Mouse (Mus musculus) frontal cortex, postnatal 14 days (tissue): Measurements from ENCODE around the gene Rnf181.
A peak's percentile ranks its signal among the peaks of the same experiment; 100 is the strongest.

Experiments used
- DNase-seq, 2 experiments: peaks; one replicate each; pipeline ENCODE4 v3.0.0; 2022; ENCODE audit warnings: low spot score in 2 of 2

Gene Rnf181

GRCm38 (mm10) chr6:72359891-72360598 lies 6.7 kb downstream of the Rnf181 start:
- DNase-seq = no peak

GRCm38 (mm10) chr6:72359343-72359742 lies 7.4 kb downstream of the Rnf181 start:
- DNase-seq = no peak

- DNase-seq = no peak
Measured at GRCm38 (mm10) chr6:72358086-72358764, 8.5 kb downstream of the Rnf181 start.

- no peak for DNase-seq
Measured at GRCm38 (mm10) chr6:72357164-72358079, 9.3 kb downstream of the Rnf181 start.

GRCm38 (mm10) chr6:72356001-72356532 lies 10.7 kb downstream of the Rnf181 start:
- no peak for DNase-seq

- DNase-seq = peak; percentile 55 to 65
Measured at GRCm38 (mm10) chr6:72355066-72355911, 11.5 kb downstream of the Rnf181 start, which contains the start of gene Tmem150a. Tmem150a (plus strand) TSS chr6:72355447.

GRCm38 (mm10) chr6:72354025-72354424 lies 12.7 kb downstream of the Rnf181 start:
- DNase-seq = no peak

GRCm38 (mm10) chr6:72352636-72353405 lies 13.9 kb downstream of the Rnf181 start:
- DNase-seq = no peak

GRCm38 (mm10) chr6:72350214-72350613 lies 16.5 kb downstream of the Rnf181 start:
- DNase-seq = no peak

- no peak for DNase-seq
Measured at GRCm38 (mm10) chr6:72348411-72348810, 18.3 kb downstream of the Rnf181 start.

GRCm38 (mm10) chr6:72347166-72347941 lies 19.4 kb downstream of the Rnf181 start, which contains the start of gene 0610030E20Rik:
0610030E20Rik (plus strand) TSS chr6:72347317.
- DNase-seq = peak in 1 of 2 experiments; percentile 68

- no peak for DNase-seq
Measured at GRCm38 (mm10) chr6:72346261-72346660, 20.5 kb downstream of the Rnf181 start.

GRCm38 (mm10) chr6:72345633-72346032 lies 21.1 kb downstream of the Rnf181 start:
- no peak for DNase-seq

- DNase-seq = peak; percentile 90 to 93
Measured at GRCm38 (mm10) chr6:72345074-72345567, 21.6 kb downstream of the Rnf181 start, which contains the start of gene Usp39. Usp39 (minus strand) TSS chr6:72345184.

GRCm38 (mm10) chr6:72344396-72345073 lies 22.2 kb downstream of the Rnf181 start:
- no peak for DNase-seq

GRCm38 (mm10) chr6:72340481-72340880 lies 26.3 kb downstream of the Rnf181 start:
- no peak for DNase-seq

- DNase-seq = no peak
Measured at GRCm38 (mm10) chr6:72333111-72333510, 33.6 kb downstream of the Rnf181 start.

- no peak for DNase-seq
Measured at GRCm38 (mm10) chr6:72330133-72330532, 36.6 kb downstream of the Rnf181 start.
